Mouse (Mus musculus) urinary bladder, postnatal 4 days (tissue): ENCODE data around the gene Crip2.

Experiments
- DNase-seq, 2 experiments: peaks; one replicate each; pipeline ENCODE4 v3.0.0; 2021 to 2022; ENCODE audit warnings: low spot score in 2 of 2

The Crip2 gene

GRCm38 (mm10) chr12:113139908-113140615 is at the start of gene Crip2:
Crip2 (plus strand) TSS chr12:113140236.
- peak; percentile 85 to 88 for DNase-seq

GRCm38 (mm10) chr12:113097040-113097439 is 43.0 kb upstream of the Crip2 start:
- DNase-seq = no peak

- DNase-seq = no peak
Observed at GRCm38 (mm10) chr12:113097749-113098281, 42.2 kb upstream of the Crip2 start, which contains the start of gene Mta1. Mta1 (plus strand) TSS chr12:113098278.

- peak in 1 of 2 experiments; percentile 46 for DNase-seq
Observed at GRCm38 (mm10) chr12:113098530-113099151, 41.4 kb upstream of the Crip2 start.

GRCm38 (mm10) chr12:113099470-113100237 is 40.4 kb upstream of the Crip2 start:
- DNase-seq = no peak

GRCm38 (mm10) chr12:113100448-113101076 is 39.5 kb upstream of the Crip2 start:
- no peak for DNase-seq

- DNase-seq = no peak
Observed at GRCm38 (mm10) chr12:113101251-113101960, 38.6 kb upstream of the Crip2 start.

GRCm38 (mm10) chr12:113102461-113102860 is 37.6 kb upstream of the Crip2 start:
- DNase-seq = no peak

- DNase-seq = no peak
Observed at GRCm38 (mm10) chr12:113103846-113104451, 36.1 kb upstream of the Crip2 start.

- no peak for DNase-seq
Observed at GRCm38 (mm10) chr12:113106386-113106785, 33.6 kb upstream of the Crip2 start.

GRCm38 (mm10) chr12:113107431-113108124 is 32.5 kb upstream of the Crip2 start:
- no peak for DNase-seq

GRCm38 (mm10) chr12:113108528-113109283 is 31.3 kb upstream of the Crip2 start:
- no peak for DNase-seq

GRCm38 (mm10) chr12:113109801-113110200 is 30.2 kb upstream of the Crip2 start:
- DNase-seq = no peak

- no peak for DNase-seq
Observed at GRCm38 (mm10) chr12:113114141-113114540, 25.9 kb upstream of the Crip2 start.

GRCm38 (mm10) chr12:113114856-113115538 is 25.0 kb upstream of the Crip2 start:
- no peak for DNase-seq

- DNase-seq = peak; percentile 63 to 85
Observed at GRCm38 (mm10) chr12:113119516-113120410, 20.3 kb upstream of the Crip2 start.

GRCm38 (mm10) chr12:113124726-113125125 is 15.3 kb upstream of the Crip2 start:
- DNase-seq = no peak

GRCm38 (mm10) chr12:113130732-113131131 is 9.3 kb upstream of the Crip2 start:
- DNase-seq = no peak
